Mouse (Mus musculus) B cell, adult 62 days (primary cell): ENCODE results near the gene Dync1i1. TPM values are rescaled to one million over a fixed set of nuclear protein-coding genes. Genes with fewer than 3 reads are reported as not detected.

Experiments
- total RNA-seq: library from RNA; stranded (reverse); gene quantifications from 4 replicates; pipeline ENCODE4 v1.2.4, GENCODE M21; 2023

The Dync1i1 gene
- not detected in 4 replicates for total RNA-seq

DNA sequence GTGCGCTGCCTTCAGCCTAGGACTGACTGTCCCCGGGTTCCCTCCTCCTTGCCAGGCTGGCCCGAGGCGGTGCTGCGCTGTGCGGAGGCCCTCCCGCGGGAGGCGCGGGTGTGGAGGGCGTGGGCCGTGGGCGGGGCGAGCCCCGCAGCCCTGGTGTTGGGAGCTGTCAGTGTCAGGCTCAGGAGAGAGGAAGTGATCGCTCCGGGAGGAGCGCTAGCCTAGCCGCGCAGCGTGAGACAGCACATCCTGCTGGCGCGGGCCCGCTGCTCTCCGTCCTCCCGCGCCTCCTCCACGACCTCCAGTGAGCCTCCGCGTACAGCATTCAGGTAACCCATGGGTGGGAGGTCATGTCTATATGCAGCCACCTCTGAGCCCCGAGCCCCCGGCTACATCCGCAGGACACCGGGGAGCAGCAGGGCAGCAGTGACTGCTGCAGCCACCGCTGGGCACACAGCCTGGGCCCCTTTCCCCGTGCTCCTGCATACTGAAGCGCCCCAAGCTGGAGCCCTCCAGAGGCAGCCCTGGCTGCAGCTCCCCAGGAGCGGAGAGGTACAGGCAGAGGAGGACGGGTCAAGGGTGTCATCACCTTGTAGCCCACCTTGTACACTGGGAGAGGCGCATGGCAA is at the start of gene Dync1i1:
Dync1i1 (plus strand) TSS at position 29 of the 626 bp plus-strand sequence.

Other genes starting within 250 kb of the Dync1i1 start
- gene Pdk4, start 229.3 kb upstream of the Dync1i1 start, total RNA-seq = not detected in 4 replicates